In genomic region chrX:73654177-73654576, GRCm38 (mm10) we compare ENCODE assay signal across 8 mouse cellular contexts. TPM values are rescaled to one million over a fixed set of nuclear protein-coding genes. Genes with fewer than 3 reads are reported as not detected.
A peak's percentile ranks its signal among the peaks of the same experiment; 100 is the strongest.
DNase-seq lines count a peak whose midpoint lies in the region; ATAC-seq and TF ChIP-seq lines count a peak whose summit lies in the region.

No protein-coding gene starts in this region.

- peak; percentile 53 for DNase-seq in forebrain, embryonic 10.5 days (ENCODE audit: extremely low spot score, low spot score)
- DNase-seq in embryo, embryonic 10.5 days (ENCODE audit: low spot score), result peak; percentile 82
- DNase-seq in heart, postnatal 36 days, result peak; percentile 37 to 76
- peak; percentile 82 for DNase-seq in kidney, postnatal 14 days

- H3K9ac ChIP-seq in forebrain, embryonic 15.5 days (replicated peaks), result no peak overlapping the region

- TF ChIP-seq POLR2A in small intestine, adult 2 months (IDR thresholded peaks at IDR 0.05; ENCODE audit: low read depth, low read length), result no peak

- peaks cover 10% of the 10 kb centered on the region for H3K4me1 ChIP-seq in forebrain, embryonic 10.5 days
- peaks cover 11% of the 10 kb centered on the region for H3K4me1 ChIP-seq in forebrain, embryonic 15.5 days
- H3K4me1 ChIP-seq in small intestine, adult 2 months (ENCODE audit: control insufficient read depth, insufficient read depth, insufficient read length, low read length), result peaks cover 2% of the 10 kb centered on the region; the same call in 1 of the 2 replicates

- ATAC-seq in forebrain, embryonic 15.5 days (replicated peaks), result no peak
- peak; percentile 69 for ATAC-seq in activated CD4-positive, CD25-positive, alpha-beta regulatory T cell, adult 4 months
- peak; percentile 91 for ATAC-seq in megakaryocyte progenitor cell, adult 5-6 weeks (replicated peaks; ENCODE audit: poor library complexity)

- WGBS in forebrain, embryonic 10.5 days, result 13% methylated on average over 6 of the region's 6 CpGs
- 13% methylated on average over 6 of the region's 6 CpGs for WGBS in forebrain, embryonic 15.5 days
- WGBS in small intestine, adult 2 months, result 11% methylated on average over 6 of the region's 6 CpGs

- intact Hi-C loops in heart, postnatal 36 days (cut with DNase I), result loop anchor here (1.0 to 2.0 kb wide), 4 partner anchors 61 to 599 kb away; no protein-coding TSS in a partner anchor

- no peak overlapping the region for H3K4me3 ChIP-seq in forebrain, embryonic 10.5 days
- H3K4me3 ChIP-seq in forebrain, embryonic 15.5 days, result no peak overlapping the region
- no peak overlapping the region for H3K4me3 ChIP-seq in small intestine, adult 2 months (ENCODE audit: low read depth, low read length)

- no peak overlapping the region for H3K27ac ChIP-seq in forebrain, embryonic 10.5 days
- no peak overlapping the region for H3K27ac ChIP-seq in forebrain, embryonic 15.5 days (replicated peaks)
- peak overlapping the region; percentile 49 for H3K27ac ChIP-seq in small intestine, adult 2 months (ENCODE audit: insufficient read depth, low read depth, low read length)

- H3K27me3 ChIP-seq in forebrain, embryonic 10.5 days (ENCODE audit: poor library complexity, severe bottlenecking), result peaks cover 35% of the 10 kb centered on the region
- no peaks in the 10 kb centered on the region for H3K27me3 ChIP-seq in forebrain, embryonic 15.5 days
- H3K27me3 ChIP-seq in small intestine, adult 2 months (ENCODE audit: control insufficient read depth, insufficient read depth, low read length), result no peaks in the 10 kb centered on the region

- H3K9me3 ChIP-seq in forebrain, embryonic 10.5 days, result no peaks in the 10 kb centered on the region
- no peaks in the 10 kb centered on the region for H3K9me3 ChIP-seq in forebrain, embryonic 15.5 days

- H3K36me3 ChIP-seq in forebrain, embryonic 10.5 days (replicated peaks), result no peaks in the 10 kb centered on the region
- H3K36me3 ChIP-seq in forebrain, embryonic 15.5 days, result no peaks in the 10 kb centered on the region
- no peaks in the 10 kb centered on the region for H3K36me3 ChIP-seq in small intestine, adult 2 months (ENCODE audit: control insufficient read depth, insufficient read depth, low read length)

- no peak overlapping the region for H3K4me2 ChIP-seq in forebrain, embryonic 15.5 days (replicated peaks)

- peak; percentile 84 for TF ChIP-seq CTCF in small intestine, adult 2 months (IDR thresholded peaks at IDR 0.05; ENCODE audit: extremely low read depth, insufficient read length, insufficient replicate concordance, low read depth, low read length)

RNA-seq across cellular contexts. Expression of gene Pnck, which starts 5.7 kb away (rescaled TPM):
- 6.6 and 8.9 TPM in 2 replicates for polyA plus RNA-seq in forebrain, embryonic 10.5 days (2016; fragmentation: Nextera tagmentation; extraction: Ambion mirVana)
- 105 and 109 TPM in 2 replicates for polyA plus RNA-seq in forebrain, embryonic 15.5 days (2015; fragmentation: Nextera tagmentation; extraction: Ambion mirVana)
- polyA plus RNA-seq in activated CD4-positive, CD25-positive, alpha-beta regulatory T cell, adult 4 months (2017; shearing (Covaris generic)), result 1 to 10 TPM in 1 of 2 experiments, not detected in 1; 1.8 TPM
- total RNA-seq in heart, postnatal 36 days (2021), result 1 to 10 TPM; 5.1 to 7.1 TPM
- 0.71 and 1.2 TPM in 2 replicates for total RNA-seq in megakaryocyte progenitor cell, adult 5-6 weeks (2015)
- 0.21 TPM in 1 of 2 replicates, not detected in the other for total RNA-seq in megakaryocyte progenitor cell, adult 5-6 weeks (2017)
- 4.5 and 5.8 TPM in 2 replicates for polyA plus RNA-seq in small intestine, adult 2 months (2012; rRNA removed)

RNA-seq across cellular contexts. Expression of gene Dusp9, which starts 15.0 kb away (rescaled TPM):
- polyA plus RNA-seq in forebrain, embryonic 10.5 days (2016; fragmentation: Nextera tagmentation; extraction: Ambion mirVana), result 38.3 and 40.8 TPM in 2 replicates
- polyA plus RNA-seq in forebrain, embryonic 15.5 days (2015; fragmentation: Nextera tagmentation; extraction: Ambion mirVana), result 0.33 and 0.43 TPM in 2 replicates
- under 1 TPM in 1 of 2 experiments, not detected in 1; 0.23 TPM for polyA plus RNA-seq in activated CD4-positive, CD25-positive, alpha-beta regulatory T cell, adult 4 months (2017; shearing (Covaris generic))
- not detected for total RNA-seq in heart, postnatal 36 days (2021)
- 0.22 and 0.67 TPM in 2 replicates for total RNA-seq in megakaryocyte progenitor cell, adult 5-6 weeks (2015)
- 0.44 and 0.67 TPM in 2 replicates for total RNA-seq in megakaryocyte progenitor cell, adult 5-6 weeks (2017)
- 0.23 and 1.1 TPM in 2 replicates for polyA plus RNA-seq in small intestine, adult 2 months (2012; rRNA removed)

RNA-seq across cellular contexts. Expression of gene Slc6a8, which starts 18.8 kb away (rescaled TPM):
- polyA plus RNA-seq in forebrain, embryonic 10.5 days (2016; fragmentation: Nextera tagmentation; extraction: Ambion mirVana), result 4.6 and 5.2 TPM in 2 replicates
- polyA plus RNA-seq in forebrain, embryonic 15.5 days (2015; fragmentation: Nextera tagmentation; extraction: Ambion mirVana), result 6.5 and 7.0 TPM in 2 replicates
- under 1 TPM; 0.36 to 0.61 TPM for polyA plus RNA-seq in activated CD4-positive, CD25-positive, alpha-beta regulatory T cell, adult 4 months (2017; shearing (Covaris generic))
- total RNA-seq in heart, postnatal 36 days (2021), result 100 to 1,000 TPM; 130 to 145 TPM
- total RNA-seq in megakaryocyte progenitor cell, adult 5-6 weeks (2015), result 0.07 and 0.61 TPM in 2 replicates
- 0.04 TPM in 1 of 2 replicates, not detected in the other for total RNA-seq in megakaryocyte progenitor cell, adult 5-6 weeks (2017)
- polyA plus RNA-seq in small intestine, adult 2 months (2012; rRNA removed), result 308 and 930 TPM in 2 replicates

Comparison
In these comparisons a context has a peak if more than half of its experiments do, and no peak if none do; other contexts are left out.
1. RNA of gene Pnck, which starts 5.7 kb away (polyA plus RNA-seq): 105 to 109 TPM in forebrain, embryonic 15.5 days; 6.6 to 8.9 TPM in forebrain, embryonic 10.5 days, 4.5 to 5.8 TPM in small intestine, adult 2 months and 1.8 TPM in activated CD4-positive, CD25-positive, alpha-beta regulatory T cell, adult 4 months; every median in the first group is over 10 times any median in the second.
2. RNA of gene Dusp9, which starts 15.0 kb away (polyA plus RNA-seq): 38.3 to 40.8 TPM in forebrain, embryonic 10.5 days; 0.23 to 1.1 TPM in small intestine, adult 2 months, 0.33 to 0.43 TPM in forebrain, embryonic 15.5 days and 0.23 TPM in activated CD4-positive, CD25-positive, alpha-beta regulatory T cell, adult 4 months; every median in the first group is over 10 times any median in the second.
3. RNA of gene Slc6a8, which starts 18.8 kb away (polyA plus RNA-seq): 308 to 930 TPM in small intestine, adult 2 months; 6.5 to 7.0 TPM in forebrain, embryonic 15.5 days, 4.6 to 5.2 TPM in forebrain, embryonic 10.5 days and 0.36 to 0.61 TPM in activated CD4-positive, CD25-positive, alpha-beta regulatory T cell, adult 4 months; every median in the first group is over 10 times any median in the second.
4. Peak in every context shown above with its lines, with median percentiles within 50 percentile points of each other: DNase-seq.